13 mouse cellular contexts compared by ENCODE assay signal in the genomic region with DNA sequence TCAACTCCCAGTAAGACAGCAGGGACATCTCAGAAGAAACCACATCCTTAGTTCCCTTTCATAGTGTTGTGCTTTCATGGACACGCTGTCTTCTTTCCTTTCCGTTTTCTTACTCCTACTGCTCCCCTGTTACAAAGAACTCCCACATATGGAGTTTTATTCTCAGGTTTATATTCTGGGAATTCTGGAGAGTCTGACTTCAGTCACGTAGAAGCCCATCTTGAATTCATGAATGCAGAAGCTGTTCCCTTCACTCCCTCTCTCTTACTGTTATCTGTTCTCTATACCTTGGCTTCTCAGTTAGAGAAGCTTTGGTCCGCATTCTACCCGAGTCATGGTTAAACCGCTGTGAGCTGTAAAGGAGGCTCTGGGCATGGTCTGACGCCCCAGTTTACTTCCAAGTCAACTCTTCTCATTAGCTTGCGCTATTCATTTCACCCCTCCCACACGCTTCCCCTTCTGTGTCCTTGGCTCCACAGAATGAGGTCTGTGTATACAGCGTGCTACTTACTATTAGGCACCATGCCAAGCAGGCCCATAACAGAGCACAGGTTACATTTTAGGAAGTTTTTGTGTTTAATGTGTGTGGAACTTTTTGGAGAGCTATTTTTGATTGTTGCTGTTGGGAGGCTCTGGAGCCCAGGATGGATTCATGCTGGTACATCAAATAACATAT.
DNase-seq lines count a peak whose midpoint lies in the region; ATAC-seq lines count a peak whose summit lies in the region.
"Had no signal": no experiment of that assay in that cellular context is flagged by ENCODE, and none has a peak within 500 bp of the region (broad histone marks: within the 10 kb centered on the region; RNA-seq: fewer than 3 reads in every experiment).

No protein-coding gene starts in this region.

- H3K9ac ChIP-seq in limb, embryonic 12.5 days (replicated peaks): no peak overlapping the region
- no peak overlapping the region for H3K9ac ChIP-seq in hindbrain, embryonic 14.5 days

- H3K27me3 ChIP-seq in limb, embryonic 12.5 days: no peaks in the 10 kb centered on the region
- H3K27me3 ChIP-seq in limb, embryonic 10.5 days (ENCODE audit: low read depth, poor library complexity, severe bottlenecking): no peaks in the 10 kb centered on the region
- no peaks in the 10 kb centered on the region for H3K27me3 ChIP-seq in hindbrain, embryonic 14.5 days (ENCODE audit: control insufficient read depth, insufficient read depth, low read length)

- H3K36me3 ChIP-seq in limb, embryonic 12.5 days: no peaks in the 10 kb centered on the region
- H3K36me3 ChIP-seq in limb, embryonic 10.5 days: no peaks in the 10 kb centered on the region
- H3K36me3 ChIP-seq in hindbrain, embryonic 14.5 days (replicated peaks; ENCODE audit: control insufficient read depth, insufficient read depth): no peaks in the 10 kb centered on the region

- H3K4me2 ChIP-seq in limb, embryonic 12.5 days: no peak overlapping the region
- H3K4me2 ChIP-seq in hindbrain, embryonic 14.5 days (replicated peaks): no peak overlapping the region

- 76% methylated on average over 10 of the region's 10 CpGs for WGBS in limb, embryonic 12.5 days
- WGBS in limb, embryonic 10.5 days: 90% methylated on average over 10 of the region's 10 CpGs
- 71% methylated on average over 10 of the region's 10 CpGs for WGBS in hindbrain, embryonic 14.5 days

- H3K4me1 ChIP-seq in limb, embryonic 12.5 days (replicated peaks): peaks cover 12% of the 10 kb centered on the region; the same call in 1 of the 2 replicates
- no peaks in the 10 kb centered on the region; the same call in 1 of the 2 replicates for H3K4me1 ChIP-seq in limb, embryonic 10.5 days
- peaks cover 7% of the 10 kb centered on the region; the same call in 1 of the 2 replicates for H3K4me1 ChIP-seq in hindbrain, embryonic 14.5 days (replicated peaks; ENCODE audit: control insufficient read depth, insufficient read depth, low read length)

- no peaks in the 10 kb centered on the region for H3K9me3 ChIP-seq in limb, embryonic 12.5 days
- H3K9me3 ChIP-seq in limb, embryonic 10.5 days (replicated peaks): no peaks in the 10 kb centered on the region
- no peaks in the 10 kb centered on the region for H3K9me3 ChIP-seq in hindbrain, embryonic 14.5 days (ENCODE audit: control insufficient read depth, low read length)

- no peak overlapping the region for H3K27ac ChIP-seq in limb, embryonic 12.5 days
- no peak overlapping the region for H3K27ac ChIP-seq in limb, embryonic 10.5 days
- no peak overlapping the region for H3K27ac ChIP-seq in hindbrain, embryonic 14.5 days

- DNase-seq in frontal cortex, postnatal 25 days (ENCODE audit: low spot score in 2 of 2): no peak
- no peak for DNase-seq in limb, embryonic 10.5 days (ENCODE audit: low spot score)
- peak; percentile 43 for DNase-seq in Muller cell, postnatal 12 days (ENCODE audit: inconsistent ontology term)
- DNase-seq in hindbrain, embryonic 14.5 days (ENCODE audit: low spot score): no peak
- DNase-seq in B cell, adult 2 months: no peak
- DNase-seq in gastrocnemius, postnatal 25 days: no peak
- DNase-seq: cerebellum, postnatal 25 days; gastrocnemius, postnatal 10 days; right cerebral cortex, adult 18-20 months had no signal

- H3K4me3 ChIP-seq in limb, embryonic 12.5 days (replicated peaks): no peak overlapping the region
- no peak overlapping the region for H3K4me3 ChIP-seq in limb, embryonic 10.5 days
- H3K4me3 ChIP-seq in hindbrain, embryonic 14.5 days (replicated peaks; ENCODE audit: low read length): no peak overlapping the region
- H3K4me3 ChIP-seq: myocyte had no signal

- ATAC-seq in frontal cortex, adult (ENCODE audit: low TSS enrichment): peak; percentile 87
- peak; percentile 61; the same call in 1 of the 2 replicates for ATAC-seq in limb, embryonic 12.5 days (ENCODE audit: insufficient number of reproducible peaks, insufficient read depth, low FRiP score, low TSS enrichment, low read depth)
- peak; percentile 62; the same call in 1 of the 2 replicates for ATAC-seq in hindbrain, embryonic 14.5 days (ENCODE audit: low FRiP score)
- ATAC-seq: inflammation-experienced regulatory T-cells, adult 6 months had no signal
